Mouse (Mus musculus): ENCODE data around the gene C1qtnf1.

DNA sequence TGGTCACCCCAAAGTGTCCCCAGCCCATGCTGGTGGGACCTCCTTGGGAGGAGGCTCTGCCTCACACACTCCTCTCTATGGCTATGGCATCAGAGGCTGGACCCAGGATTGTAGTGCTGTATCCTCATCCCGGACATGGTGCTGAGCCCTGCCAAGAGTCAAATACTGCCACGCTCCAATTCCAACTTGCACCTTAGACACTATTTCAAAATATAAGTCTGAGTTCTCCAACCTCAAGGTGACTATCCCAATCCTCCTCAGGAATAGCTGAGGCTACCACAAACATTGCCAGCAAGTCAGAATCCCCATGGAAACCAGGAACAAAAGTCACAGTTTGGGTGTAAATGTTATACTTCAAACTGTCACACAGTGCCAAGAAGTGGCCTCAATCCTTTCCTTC is 15.4 kb upstream of the C1qtnf1 start:
- TF ChIP-seq CTCF (IDR thresholded peaks at IDR 0.05; ENCODE audit: low read depth) (no peak), EP300 (IDR thresholded peaks at IDR 0.05; ENCODE audit: low read depth) (no peak)

Measured in liver, postnatal 0 days (tissue).